In the genomic region with DNA sequence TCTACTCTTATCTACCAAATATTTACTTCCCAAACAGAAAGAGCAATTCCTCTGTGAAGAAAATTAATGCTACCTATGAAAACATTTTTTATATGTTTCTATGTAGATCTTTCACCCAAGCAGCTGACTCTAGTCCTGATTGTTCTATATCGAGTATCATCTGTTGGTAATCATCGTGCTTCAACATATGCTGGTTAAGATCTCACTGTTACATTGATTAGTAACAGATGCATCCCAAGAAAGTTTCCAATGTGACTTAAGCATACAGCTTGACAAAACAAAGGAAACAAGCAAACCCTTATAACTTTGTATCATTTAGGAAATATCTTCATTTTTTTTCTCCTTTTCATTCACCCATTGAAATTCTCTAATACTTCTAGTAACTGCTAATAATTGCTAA, we compare ENCODE assay signal across 43 mouse cellular contexts. TPM values are rescaled to one million over a fixed set of nuclear protein-coding genes. Genes with fewer than 3 reads are reported as not detected.
"Had no signal": no experiment of that assay in that cellular context is flagged by ENCODE, and none has a peak within 500 bp of the region (broad histone marks: within the 10 kb centered on the region; RNA-seq: fewer than 3 reads in every experiment).

No protein-coding gene starts in this region.

- H3K27ac ChIP-seq: heart, adult 2 months; heart, embryonic 13.5 days; heart, embryonic 15.5 days; hindbrain, embryonic 13.5 days; hindbrain, embryonic 15.5 days; hindbrain, postnatal 0 days; kidney, embryonic 15.5 days; kidney, postnatal 0 days; limb, embryonic 12.5 days; limb, embryonic 15.5 days; liver, embryonic 12.5 days; liver, embryonic 14.5 days had no signal

- H3K27me3 ChIP-seq: heart, embryonic 13.5 days; heart, embryonic 15.5 days; hindbrain, embryonic 13.5 days; hindbrain, embryonic 15.5 days; kidney, embryonic 15.5 days; limb, embryonic 12.5 days; limb, embryonic 15.5 days; liver, embryonic 12.5 days had no signal

- H3K4me2 ChIP-seq: heart, embryonic 11.5 days; heart, embryonic 13.5 days; heart, embryonic 15.5 days; hindbrain, embryonic 13.5 days; hindbrain, embryonic 15.5 days; kidney, embryonic 15.5 days; limb, embryonic 12.5 days; limb, embryonic 15.5 days; liver, embryonic 12.5 days had no signal

- H3K36me3 ChIP-seq: heart, embryonic 13.5 days; heart, embryonic 15.5 days; hindbrain, embryonic 13.5 days; hindbrain, embryonic 15.5 days; kidney, embryonic 15.5 days; limb, embryonic 12.5 days; limb, embryonic 15.5 days; liver, embryonic 12.5 days had no signal

- H3K4me3 ChIP-seq: heart, adult 2 months; heart, embryonic 13.5 days; heart, embryonic 15.5 days; hindbrain, embryonic 13.5 days; hindbrain, embryonic 15.5 days; kidney, embryonic 15.5 days; limb, embryonic 12.5 days; limb, embryonic 15.5 days; liver, embryonic 12.5 days had no signal

- ATAC-seq: hindbrain, postnatal 0 days; intestine, embryonic 16.5 days; liver, embryonic 12.5 days had no signal

- H3K9ac ChIP-seq: heart, embryonic 13.5 days; heart, embryonic 15.5 days; hindbrain, embryonic 13.5 days; hindbrain, embryonic 15.5 days; kidney, embryonic 15.5 days; limb, embryonic 12.5 days; limb, embryonic 15.5 days; liver, embryonic 12.5 days; liver, embryonic 14.5 days had no signal

- H3K4me1 ChIP-seq: heart, embryonic 13.5 days; heart, embryonic 15.5 days; hindbrain, embryonic 13.5 days; hindbrain, embryonic 15.5 days; kidney, embryonic 15.5 days; limb, embryonic 12.5 days; limb, embryonic 15.5 days; liver, embryonic 12.5 days had no signal

- H3K9me3 ChIP-seq: heart, embryonic 13.5 days; heart, embryonic 15.5 days; hindbrain, embryonic 13.5 days; hindbrain, embryonic 15.5 days; kidney, embryonic 15.5 days; limb, embryonic 12.5 days; limb, embryonic 15.5 days; liver, embryonic 12.5 days had no signal

- DNase-seq: gastrocnemius, postnatal 14 days; gastrocnemius, postnatal 36 days; heart, adult 11 months; heart, adult 2 months; heart, postnatal 14 days; heart, postnatal 36 days; kidney, adult 11 months; kidney, adult 2 months; kidney, adult 9 months; kidney, postnatal 14 days; kidney, postnatal 36 days; layer of hippocampus, adult 9-11 months; layer of hippocampus, postnatal 36 days; left cerebral cortex, postnatal 4 days had no signal

RNA-seq across cellular contexts. Expression of gene 1700020N01Rik, which starts 5.9 kb away (rescaled TPM):
- total RNA-seq: gastrocnemius, adult 18-20 months; gastrocnemius, adult 8-10 months; gastrocnemius, postnatal 14 days; gastrocnemius, postnatal 36 days; heart, adult 2 months; heart, postnatal 14 days; heart, postnatal 36 days; hematopoietic stem cell, adult 5-6 weeks; hindbrain, postnatal 0 days; layer of hippocampus, adult 18-20 months; layer of hippocampus, adult 8-10 months; layer of hippocampus, postnatal 14 days; layer of hippocampus, postnatal 36 days; left cerebral cortex, adult 18-20 months; left cerebral cortex, adult 8-10 months; left cerebral cortex, postnatal 10 days; left cerebral cortex, postnatal 25 days; left cerebral cortex, postnatal 4 days; liver, adult 2 months had no signal
- polyA plus RNA-seq: gonadal fat pad, adult 2 months; heart, adult 2 months; heart, embryonic 13.5 days; heart, embryonic 15.5 days; heart, postnatal 0 days; hindbrain, embryonic 11.5 days; hindbrain, embryonic 13.5 days; hindbrain, embryonic 15.5 days; hindbrain, postnatal 0 days; intestine, embryonic 14.5 days; intestine, embryonic 16.5 days; kidney, embryonic 15.5 days; large intestine, adult 2 months; limb, embryonic 12.5 days; limb, embryonic 15.5 days; liver, adult 2 months; liver, embryonic 12.5 days; liver, embryonic 14.5 days had no signal
